18 mouse cellular contexts compared by ENCODE assay signal in the genomic region with DNA sequence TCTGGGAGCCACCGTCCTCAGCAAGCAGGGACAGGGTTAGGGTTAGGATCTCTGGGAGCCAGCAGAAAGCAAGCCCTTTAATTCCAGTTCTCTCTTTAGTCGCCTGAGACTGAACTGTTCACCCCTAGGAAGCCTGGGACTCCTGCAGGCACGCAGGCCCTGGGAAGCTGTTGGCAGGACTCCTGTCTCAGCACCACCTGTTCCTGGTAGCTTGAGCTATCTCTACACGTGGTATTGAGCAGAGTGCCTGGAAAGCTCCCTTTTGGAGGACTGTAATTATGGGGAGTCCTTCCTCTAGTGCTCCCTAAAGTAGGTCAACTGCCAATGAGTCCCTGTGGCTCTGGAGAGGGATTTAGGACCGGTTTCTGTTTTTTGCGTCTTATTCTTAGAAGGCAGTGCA. TPM values are rescaled to one million over a fixed set of nuclear protein-coding genes. Genes with fewer than 3 reads are reported as not detected.
DNase-seq lines count a peak whose midpoint lies in the region; ATAC-seq lines count a peak whose summit lies in the region.
"Had no signal": no experiment of that assay in that cellular context is flagged by ENCODE, and none has a peak within 500 bp of the region (broad histone marks: within the 10 kb centered on the region; RNA-seq: fewer than 3 reads in every experiment).

No protein-coding gene starts in this region.

- H3K36me3 ChIP-seq in heart, embryonic 11.5 days (ENCODE audit: control insufficient read depth, insufficient read depth, low read length), result peaks cover 6% of the 10 kb centered on the region; the same call in 1 of the 2 replicates
- H3K36me3 ChIP-seq in liver, embryonic 16.5 days (ENCODE audit: control insufficient read depth, insufficient read depth), result peaks cover 8% of the 10 kb centered on the region
- H3K36me3 ChIP-seq: G1E; heart, embryonic 15.5 days had no signal

- no peaks in the 10 kb centered on the region for H3K9me3 ChIP-seq in heart, embryonic 11.5 days (replicated peaks; ENCODE audit: control insufficient read depth, low read length)
- no peaks in the 10 kb centered on the region for H3K9me3 ChIP-seq in liver, embryonic 16.5 days (replicated peaks; ENCODE audit: control insufficient read depth, low read length)
- H3K9me3 ChIP-seq: heart, embryonic 15.5 days had no signal

- H3K4me3 ChIP-seq in heart, embryonic 11.5 days (ENCODE audit: low read depth, low read length), result no peak overlapping the region
- H3K4me3 ChIP-seq in liver, embryonic 16.5 days (ENCODE audit: low read depth, low read length), result no peak overlapping the region
- H3K4me3 ChIP-seq: heart, embryonic 15.5 days had no signal

- no peak for ATAC-seq in heart, embryonic 11.5 days (replicated peaks; ENCODE audit: insufficient number of reproducible peaks, low FRiP score, low TSS enrichment)
- no peak for ATAC-seq in liver, embryonic 16.5 days (ENCODE audit: low read depth)
- ATAC-seq: intestine, embryonic 16.5 days; midbrain, embryonic 16.5 days had no signal

- H3K4me2 ChIP-seq in heart, embryonic 11.5 days, result no peak overlapping the region
- H3K4me2 ChIP-seq in liver, embryonic 16.5 days (ENCODE audit: low read depth, low read length), result peak overlapping the region; percentile 73
- H3K4me2 ChIP-seq: heart, embryonic 15.5 days; hindbrain, embryonic 14.5 days had no signal

- H3K27me3 ChIP-seq in heart, embryonic 11.5 days (ENCODE audit: control insufficient read depth, insufficient read depth, low read length), result no peaks in the 10 kb centered on the region
- H3K27me3 ChIP-seq in liver, embryonic 16.5 days (ENCODE audit: control insufficient read depth, insufficient read depth, low read depth, low read length), result no peaks in the 10 kb centered on the region
- H3K27me3 ChIP-seq: heart, embryonic 15.5 days had no signal

- H3K27ac ChIP-seq in heart, embryonic 11.5 days (ENCODE audit: low read depth, low read length), result peak overlapping the region; percentile 86
- H3K27ac ChIP-seq in liver, embryonic 16.5 days (ENCODE audit: low read length), result peak overlapping the region; percentile 99
- H3K27ac ChIP-seq: heart, embryonic 15.5 days; hindbrain, embryonic 14.5 days; macrophage had no signal

- no peak for DNase-seq in heart, adult 18-20 months
- DNase-seq in cerebellum, adult 11-12 months, result peak; percentile 84
- peak; percentile 68 to 71 for DNase-seq in cerebellum, postnatal 36 days
- no peak for DNase-seq in layer of hippocampus, adult 11-12 months (ENCODE audit: low spot score)
- DNase-seq in neural tube, embryonic 10.5 days (ENCODE audit: extremely low spot score, low spot score), result no peak
- DNase-seq: adrenal gland, postnatal 10 days; gastrocnemius, postnatal 36 days; kidney, postnatal 14 days; lung, adult 18-20 months; right cerebral cortex, postnatal 4 days had no signal

- H3K9ac ChIP-seq in heart, embryonic 11.5 days (ENCODE audit: low read depth, low read length), result no peak overlapping the region
- H3K9ac ChIP-seq in liver, embryonic 16.5 days (ENCODE audit: low read depth, low read length), result peak overlapping the region; percentile 40
- H3K9ac ChIP-seq: heart, embryonic 15.5 days; hindbrain, embryonic 14.5 days had no signal

- 81% methylated on average over 6 of the region's 6 CpGs for WGBS in heart, embryonic 11.5 days (ENCODE audit: insufficient replicate concordance)
- WGBS in liver, embryonic 16.5 days (ENCODE audit: insufficient replicate concordance), result 60% methylated on average over 6 of the region's 6 CpGs

- peaks cover 27% of the 10 kb centered on the region for H3K4me1 ChIP-seq in heart, embryonic 11.5 days (ENCODE audit: control insufficient read depth, insufficient read depth, low read length)
- peaks cover 96% of the 10 kb centered on the region for H3K4me1 ChIP-seq in liver, embryonic 16.5 days (ENCODE audit: control insufficient read depth, low read depth, low read length)

RNA-seq across cellular contexts. Expression of a gene that starts 7.2 kb away (rescaled TPM):
- polyA plus RNA-seq in heart, embryonic 11.5 days (2014; fragmentation: Nextera tagmentation; extraction: Ambion mirVana), result 26.0 and 26.6 TPM in 2 replicates
- total RNA-seq in heart, adult 18-20 months (2021), result 10 to 100 TPM in 1 of 2 experiments, 1 to 10 TPM in 1; 9.0 to 10.8 TPM
- 59.4 and 64.7 TPM in 2 replicates for polyA plus RNA-seq in liver, embryonic 16.5 days (2015; fragmentation: Nextera tagmentation; extraction: Ambion mirVana)
- polyA plus RNA-seq: G1E had no signal

Comparison
In these comparisons a context has a peak if more than half of its experiments do, and no peak if none do; other contexts are left out.
1. DNase-seq: peak in cerebellum, adult 11-12 months (single experiment) and cerebellum, postnatal 36 days (2 of 2); none in heart, adult 18-20 months (0 of 2), layer of hippocampus, adult 11-12 months (single experiment) and neural tube, embryonic 10.5 days (single experiment).